Mouse (Mus musculus) left cerebral cortex, postnatal 14 days (tissue): ENCODE measurements around the gene Lrrtm4. TPM values are rescaled to one million over a fixed set of nuclear protein-coding genes. Genes with fewer than 3 reads are reported as not detected.
A peak's percentile ranks its signal among the peaks of the same experiment; 100 is the strongest.

Source experiments
- DNase-seq, 2 experiments: peaks; one replicate each; pipeline ENCODE4 v3.0.0; 2021 to 2022; ENCODE audit warnings: low spot score in 2 of 2, mixed read lengths in 1 of 2
- intact Hi-C: fragments of 180-260 bp; cut with DNase I; formaldehyde crosslinking; loops from one replicate; pipeline ENCODE4 v1.15.1; 2025
- total RNA-seq, 2 experiments: library from RNA; stranded (reverse); gene quantifications; 2 replicates each; pipeline ENCODE4 v1.2.3; 2021

The Lrrtm4 gene
- total RNA-seq, 2 experiments from 2014 or later: 67.8 to 76.8 TPM

- DNase-seq: no peak
- intact Hi-C loops: no loop called here
Measured at GRCm38 (mm10) chr6:80286968-80287367, 268.3 kb downstream of the Lrrtm4 start.

- intact Hi-C loops: no loop called here
- no peak for DNase-seq
Measured at GRCm38 (mm10) chr6:80301871-80302270, 283.2 kb downstream of the Lrrtm4 start.

- DNase-seq: no peak
- intact Hi-C loops: no loop called here
Measured at GRCm38 (mm10) chr6:80303568-80303967, 284.9 kb downstream of the Lrrtm4 start.

- DNase-seq: no peak
- intact Hi-C loops: no loop called here
Measured at GRCm38 (mm10) chr6:80328391-80328790, 309.7 kb downstream of the Lrrtm4 start.

- intact Hi-C loops: no loop called here
- DNase-seq: no peak
Measured at GRCm38 (mm10) chr6:80331751-80332150, 313.1 kb downstream of the Lrrtm4 start.

GRCm38 (mm10) chr6:80352307-80352706 lies 333.6 kb downstream of the Lrrtm4 start:
- DNase-seq: no peak
- intact Hi-C loops: no loop called here

- DNase-seq: no peak
- intact Hi-C loops: no loop called here
Measured at GRCm38 (mm10) chr6:80357092-80357491, 338.4 kb downstream of the Lrrtm4 start.

GRCm38 (mm10) chr6:80363593-80363992 lies 344.9 kb downstream of the Lrrtm4 start:
- no peak for DNase-seq
- intact Hi-C loops: no loop called here

- DNase-seq: peak in 1 of 2 experiments; percentile 6
- intact Hi-C loops: no loop called here
Measured at GRCm38 (mm10) chr6:80366532-80366931, 347.9 kb downstream of the Lrrtm4 start.

- DNase-seq: no peak
- intact Hi-C loops: no loop called here
Measured at GRCm38 (mm10) chr6:80389571-80389970, 370.9 kb downstream of the Lrrtm4 start.

GRCm38 (mm10) chr6:80406757-80407156 lies 388.1 kb downstream of the Lrrtm4 start:
- intact Hi-C loops: no loop called here
- DNase-seq: no peak

- no peak for DNase-seq
- intact Hi-C loops: no loop called here
Measured at GRCm38 (mm10) chr6:80440135-80440534, 421.5 kb downstream of the Lrrtm4 start.

- intact Hi-C loops: no loop called here
- no peak for DNase-seq
Measured at GRCm38 (mm10) chr6:80470546-80470945, 451.9 kb downstream of the Lrrtm4 start.

- DNase-seq: no peak
- intact Hi-C loops: no loop called here
Measured at GRCm38 (mm10) chr6:80476153-80476552, 457.5 kb downstream of the Lrrtm4 start.

GRCm38 (mm10) chr6:80545017-80545416 lies 526.3 kb downstream of the Lrrtm4 start:
- DNase-seq: no peak

GRCm38 (mm10) chr6:80549907-80550306 lies 531.2 kb downstream of the Lrrtm4 start:
- DNase-seq: no peak
- intact Hi-C loops: no loop called here

More at GRCm38 (mm10) chr6:80545017-80545416, 526.3 kb downstream of the Lrrtm4 start:
- intact Hi-C loops: no loop called here

- no peak for DNase-seq
- intact Hi-C loops: no loop called here
Measured at GRCm38 (mm10) chr6:80553398-80553797, 534.7 kb downstream of the Lrrtm4 start.

GRCm38 (mm10) chr6:80554991-80555390 lies 536.3 kb downstream of the Lrrtm4 start:
- intact Hi-C loops: no loop called here
- DNase-seq: no peak

GRCm38 (mm10) chr6:80577227-80577626 lies 558.5 kb downstream of the Lrrtm4 start:
- intact Hi-C loops: no loop called here
- DNase-seq: no peak

- no peak for DNase-seq
- intact Hi-C loops: no loop called here
Measured at GRCm38 (mm10) chr6:80582225-80582624, 563.5 kb downstream of the Lrrtm4 start.

- intact Hi-C loops: no loop called here
- no peak for DNase-seq
Measured at GRCm38 (mm10) chr6:80589776-80590175, 571.1 kb downstream of the Lrrtm4 start.

- no peak for DNase-seq
- intact Hi-C loops: no loop called here
Measured at GRCm38 (mm10) chr6:80619508-80619907, 600.8 kb downstream of the Lrrtm4 start.
